Mouse (Mus musculus) embryonic facial prominence, embryonic 10.5 days (tissue): ENCODE measurements around the gene Dolpp1. TPM values are rescaled to one million over a fixed set of nuclear protein-coding genes. Genes with fewer than 3 reads are reported as not detected.

ENCODE experiments used
- microRNA-seq: library from miRNA; unstranded; fragments of <30 nt; microRNA quantifications from one replicate; pipeline ENCODE4, GENCODE M21; 2017
- polyA plus RNA-seq: library from polyadenylated mRNA; unstranded; fragments of >200 nt; fragmentation: Nextera tagmentation; extraction: Ambion mirVana; gene quantifications from 2 replicates; pipeline ENCODE4 v1.2.1, GENCODE M21; 2016

Gene Dolpp1
- polyA plus RNA-seq, 1 experiment from 2014 or later: 46.2 TPM

Small RNA genes within 50 kb of the gene (microRNA-seq; reads per million reads assigned to microRNA genes)
- gene Gm47292: not detected

Other genes with a start within 250 kb of the Dolpp1 start
- gene Endog, start 220.8 kb upstream of the Dolpp1 start, polyA plus RNA-seq: 18.3 and 19.9 TPM in 2 replicates
- gene Spout1, start 213.8 kb upstream of the Dolpp1 start, polyA plus RNA-seq: 95.4 and 98.5 TPM in 2 replicates
- gene Kyat1, start 186.4 kb upstream of the Dolpp1 start, polyA plus RNA-seq: 8.2 and 8.3 TPM in 2 replicates
- 46.5 and 47.5 TPM in 2 replicates for gene Lrrc8a, start 154.5 kb upstream of the Dolpp1 start, polyA plus RNA-seq
- gene Gm28035, start 151.7 kb upstream of the Dolpp1 start, polyA plus RNA-seq: 0.05 and 0.09 TPM in 2 replicates
- gene Phyhd1, start 126.1 kb upstream of the Dolpp1 start, polyA plus RNA-seq: 2.9 and 4.9 TPM in 2 replicates
- gene Gm28038, start 111.2 kb upstream of the Dolpp1 start, polyA plus RNA-seq: not detected in 2 replicates
- 23.9 and 24.0 TPM in 2 replicates for gene Dolk, start 105.9 kb upstream of the Dolpp1 start, polyA plus RNA-seq
- gene Nup188, start 105.9 kb upstream of the Dolpp1 start, polyA plus RNA-seq: 68.0 and 76.6 TPM in 2 replicates
- gene Sh3glb2, start 32.9 kb upstream of the Dolpp1 start, polyA plus RNA-seq: 84.8 and 85.6 TPM in 2 replicates
- 29.3 and 30.8 TPM in 2 replicates for gene Miga2, start 28.0 kb upstream of the Dolpp1 start, polyA plus RNA-seq
- 19.9 and 20.3 TPM in 2 replicates for gene Crat, start 23.6 kb downstream of the Dolpp1 start, polyA plus RNA-seq
- gene Ptpa, start 23.8 kb downstream of the Dolpp1 start, polyA plus RNA-seq: 161 and 162 TPM in 2 replicates
- 2.8 and 3.4 TPM in 2 replicates for gene Ier5l, start 82.0 kb downstream of the Dolpp1 start, polyA plus RNA-seq
- gene Cstad, start 202.8 kb downstream of the Dolpp1 start, polyA plus RNA-seq: 0.44 and 0.86 TPM in 2 replicates